Mouse (Mus musculus) spleen, postnatal 36 days (tissue): Measurements from ENCODE around the gene Unc45a.
"Not testable (repeated sequence)": the region's sequence is repeated elsewhere in the genome, so short reads cannot be mapped to it uniquely, and the experiment has no call there.

Source experiments
- DNase-seq, 2 experiments: peaks; one replicate each; pipeline ENCODE4 v3.0.0; 2022; ENCODE audit warnings: low spot score in 2 of 2, mixed read lengths in 1 of 2

The Unc45a gene

DNA sequence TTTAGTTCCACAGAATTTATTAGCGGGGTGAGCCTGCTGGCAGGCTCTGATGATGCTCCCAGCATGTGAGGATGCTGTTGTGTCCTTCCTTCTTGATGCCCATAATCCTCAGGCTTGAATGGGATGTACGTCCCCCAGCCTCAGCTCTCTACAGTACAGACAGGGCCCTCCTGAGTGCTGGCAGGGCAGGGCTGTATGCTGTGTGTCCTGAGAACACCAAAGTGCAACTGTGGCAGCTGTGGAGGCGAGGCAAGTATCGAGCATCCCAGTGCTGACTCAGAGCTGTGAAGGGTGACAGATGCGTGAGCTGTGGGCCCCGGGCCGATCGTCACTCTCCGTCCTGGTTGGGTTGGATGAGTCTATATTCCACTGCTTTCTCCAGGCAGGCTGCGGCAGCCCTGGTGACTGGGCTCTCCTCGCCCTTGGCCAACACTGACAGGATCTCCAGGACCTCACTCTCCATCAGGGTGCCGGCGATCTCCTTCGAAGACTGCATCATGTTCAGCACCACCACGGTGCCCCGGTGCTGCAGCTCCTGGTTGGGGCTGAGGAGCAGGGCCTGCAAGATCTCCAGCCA lies 15.4 kb downstream of the Unc45a start:
- no peak for DNase-seq

DNA sequence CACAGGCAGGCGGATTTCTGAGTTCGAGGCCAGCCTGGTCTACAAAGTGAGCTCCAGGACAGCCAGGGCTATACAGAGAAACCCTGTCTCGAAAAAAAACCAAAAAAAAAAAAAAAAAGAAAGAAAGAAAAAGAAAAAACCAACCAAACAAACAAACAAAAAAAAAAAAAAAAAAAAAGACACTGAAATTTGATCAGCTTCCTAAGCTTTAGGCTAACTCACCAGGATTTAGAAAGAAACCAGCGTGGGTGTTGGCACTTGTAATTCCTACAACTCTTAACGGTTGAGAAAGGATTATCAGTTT lies 16.0 kb downstream of the Unc45a start:
- not testable (repeated sequence) for DNase-seq

DNA sequence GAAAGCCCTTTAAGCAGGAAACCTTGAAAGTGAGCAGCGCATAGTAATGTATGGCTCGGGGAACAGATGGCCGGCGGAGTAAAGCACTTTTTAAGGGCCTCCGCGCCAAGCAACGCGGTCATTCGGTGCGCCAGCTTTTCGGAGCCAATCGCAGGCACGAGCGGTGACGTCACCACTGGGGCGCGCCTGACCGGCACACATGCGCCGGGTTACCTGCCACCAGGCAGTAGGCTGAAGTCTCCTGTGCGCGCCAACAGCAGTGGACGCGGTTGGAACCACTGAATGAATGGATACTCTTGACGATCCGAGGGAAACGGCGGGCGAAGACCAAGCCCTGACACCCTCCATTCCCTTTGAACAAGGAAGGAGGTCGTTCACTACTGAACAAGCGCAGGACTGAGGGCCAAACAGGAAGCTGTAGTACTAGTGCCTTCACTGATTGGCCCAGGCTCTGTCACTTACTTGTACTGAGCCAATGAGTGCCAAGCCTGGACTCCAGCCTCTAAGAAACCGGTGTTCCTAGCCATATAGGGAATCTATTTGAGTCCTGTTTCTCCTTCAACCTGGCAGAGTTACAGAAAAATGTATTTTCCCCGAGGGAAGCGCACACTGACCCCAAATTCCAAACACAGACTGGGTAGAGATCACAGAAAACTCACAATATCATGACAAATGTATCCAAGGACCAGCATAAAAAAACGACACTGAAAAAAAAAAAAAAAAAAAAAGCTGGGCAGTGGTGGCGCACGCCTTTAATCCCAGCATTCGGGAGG lies 16.6 kb downstream of the Unc45a start, which contains the start of gene Rccd1:
Gene Rccd1 (minus strand): TSS at position 412 of the 773 bp plus-strand sequence.
- DNase-seq: peak; percentile 90 to 91

DNA sequence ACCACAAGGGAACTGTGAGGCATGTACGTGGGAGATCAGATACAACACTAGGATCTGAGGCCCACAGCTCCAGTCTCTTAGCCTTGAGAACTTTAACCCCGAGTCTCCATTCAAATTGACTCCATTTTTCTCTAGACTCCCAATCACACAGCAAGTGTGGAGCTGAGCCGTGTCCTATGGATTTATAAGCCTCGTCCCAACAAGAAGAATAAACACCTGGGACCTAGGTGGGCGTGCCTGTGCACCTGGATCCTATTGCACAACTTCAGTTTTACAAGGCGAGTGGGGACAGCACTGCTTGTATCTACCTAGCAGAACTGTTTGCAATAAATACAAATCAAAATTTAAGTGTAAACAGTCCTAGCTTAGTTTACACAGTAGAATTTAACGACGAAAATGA lies 17.5 kb downstream of the Unc45a start:
- DNase-seq: no peak

DNA sequence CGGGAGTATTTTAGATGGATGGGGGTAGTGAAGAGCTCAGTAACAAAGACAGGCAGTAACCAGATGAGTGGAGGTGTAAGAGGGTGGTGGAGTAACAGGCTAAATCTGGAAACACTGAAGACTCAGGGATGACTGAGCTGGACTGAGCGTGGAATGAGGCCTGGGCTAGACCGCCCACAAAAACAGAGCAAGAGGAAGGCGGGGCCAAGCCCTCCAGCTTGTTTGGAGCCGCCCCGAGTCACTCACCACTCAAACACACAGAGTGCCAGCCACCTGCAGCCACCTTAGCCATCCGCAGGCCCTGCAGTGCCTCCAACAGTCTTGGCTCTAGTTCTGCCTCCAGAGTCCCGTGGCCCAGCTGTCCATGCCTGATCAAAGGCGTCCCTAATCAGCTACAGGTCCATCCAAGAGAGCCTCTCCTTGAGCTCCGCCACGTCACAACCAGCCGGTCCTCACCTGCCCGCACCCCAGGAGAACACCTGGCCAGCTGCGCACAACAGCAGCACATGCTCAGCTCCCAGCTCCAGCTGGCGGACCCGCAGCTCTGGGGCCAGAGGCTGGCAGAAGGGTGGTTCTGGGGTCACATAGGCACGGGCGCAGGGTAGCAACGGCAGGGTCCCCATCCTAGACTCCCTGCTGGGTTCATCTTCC lies 20.8 kb downstream of the Unc45a start:
- DNase-seq: no peak

DNA sequence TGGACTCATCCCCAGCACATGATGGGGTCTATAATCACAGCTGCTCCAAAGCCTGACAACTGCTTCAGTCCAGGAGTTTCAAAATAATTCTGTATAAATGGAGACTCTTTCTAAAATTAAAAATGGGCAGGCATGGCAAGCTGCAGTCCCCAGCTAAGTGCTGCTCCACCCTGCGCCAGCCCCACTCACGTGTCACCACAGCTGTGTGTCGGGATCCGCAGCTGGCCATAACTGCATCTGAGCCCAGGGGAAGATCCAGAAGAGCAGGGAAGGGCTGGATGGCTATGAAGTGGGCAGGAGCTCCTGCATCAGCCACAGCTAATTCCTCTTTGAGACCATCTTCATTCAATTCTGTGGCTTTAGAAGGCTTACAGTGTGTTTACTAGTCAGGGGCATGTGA lies 22.1 kb downstream of the Unc45a start:
- DNase-seq: no peak

DNA sequence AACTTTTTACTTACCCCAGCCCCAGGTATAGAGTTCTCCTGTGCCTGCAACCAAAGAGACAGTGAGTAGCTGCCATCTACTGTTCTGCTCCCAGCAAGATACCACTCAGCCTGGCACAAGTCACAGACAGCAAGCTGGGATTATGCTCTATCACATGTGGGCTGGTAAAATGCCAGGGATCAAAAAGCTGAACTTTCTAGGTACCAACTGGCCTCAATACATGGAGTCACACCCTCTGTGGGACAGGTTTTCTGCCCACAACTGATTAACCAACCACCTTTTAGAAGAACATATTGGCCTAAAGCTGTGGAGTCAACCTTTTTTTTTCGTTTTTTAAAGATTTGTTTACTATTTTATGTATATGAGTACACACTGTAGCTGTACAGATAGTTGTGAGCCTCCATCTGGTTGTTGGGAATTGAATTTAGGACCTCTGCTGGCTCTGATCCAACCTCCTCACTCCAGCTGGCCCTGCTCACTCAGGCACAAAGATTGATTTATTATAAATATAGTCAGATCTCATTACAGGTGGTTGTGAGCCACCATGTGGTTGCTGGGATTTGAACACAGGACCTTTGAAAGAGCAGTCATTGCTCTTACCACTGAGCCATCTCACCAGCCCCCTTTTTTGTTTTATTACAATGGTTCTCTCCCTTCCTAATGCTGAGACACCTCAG lies 23.2 kb downstream of the Unc45a start:
- no peak for DNase-seq

DNA sequence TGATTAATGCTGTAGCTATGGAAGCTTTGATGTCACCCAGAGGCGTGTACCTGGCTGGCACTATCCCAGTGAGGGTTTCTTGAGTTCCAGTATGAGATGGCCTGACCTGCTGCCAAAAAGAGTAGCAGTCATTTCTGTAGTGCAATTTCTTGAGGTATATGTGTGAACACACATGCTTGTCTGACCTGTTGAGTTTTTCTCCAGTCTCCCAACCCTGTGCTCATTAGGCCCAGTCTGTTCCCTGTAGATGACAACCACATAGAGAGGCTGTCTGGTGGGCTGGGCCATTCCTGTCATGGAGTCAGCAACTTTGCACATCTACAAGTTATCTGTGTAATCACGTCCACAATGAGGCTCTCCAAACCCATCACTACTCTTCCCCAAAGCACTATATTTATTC lies 25.1 kb downstream of the Unc45a start:
- DNase-seq: no peak

DNA sequence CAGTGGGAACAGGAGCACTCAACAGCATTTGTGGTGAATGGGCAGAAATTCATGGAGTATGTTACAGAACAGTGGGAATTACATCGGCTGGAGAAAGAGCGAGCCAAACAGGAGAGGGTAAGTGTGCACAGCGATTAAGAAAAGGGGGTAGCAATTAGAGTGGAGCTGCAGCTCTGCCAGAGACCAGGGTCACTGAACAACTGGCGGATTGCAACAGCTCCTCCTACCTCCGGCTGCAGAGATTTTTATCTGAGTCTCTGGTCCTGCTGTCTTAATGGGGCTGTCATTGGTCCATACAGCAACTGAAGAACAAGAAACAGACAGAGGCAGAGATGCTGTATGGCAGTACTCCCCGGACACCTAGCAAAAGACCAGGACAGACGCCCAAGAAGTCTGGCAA lies 30.0 kb downstream of the Unc45a start:
- DNase-seq: no peak

DNA sequence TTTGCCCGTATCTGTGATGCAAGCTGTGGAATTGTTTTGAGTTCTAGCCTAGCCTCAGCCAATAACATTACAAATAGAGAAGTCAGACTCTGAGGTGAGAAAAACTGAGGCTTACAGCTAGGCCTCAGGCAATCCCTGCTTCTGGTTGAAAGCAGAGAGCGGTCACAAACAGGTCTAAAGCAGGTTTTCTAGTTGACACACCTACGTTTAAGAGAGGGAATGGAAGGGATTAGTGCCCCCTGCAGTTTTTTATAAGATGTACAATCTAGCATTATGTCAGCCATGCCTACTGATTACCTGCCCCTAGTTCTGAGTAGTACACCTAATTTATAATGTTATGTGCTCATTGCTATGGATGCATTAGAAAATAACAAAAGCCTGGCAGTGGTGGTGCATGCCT lies 33.0 kb downstream of the Unc45a start:
- DNase-seq: no peak

DNA sequence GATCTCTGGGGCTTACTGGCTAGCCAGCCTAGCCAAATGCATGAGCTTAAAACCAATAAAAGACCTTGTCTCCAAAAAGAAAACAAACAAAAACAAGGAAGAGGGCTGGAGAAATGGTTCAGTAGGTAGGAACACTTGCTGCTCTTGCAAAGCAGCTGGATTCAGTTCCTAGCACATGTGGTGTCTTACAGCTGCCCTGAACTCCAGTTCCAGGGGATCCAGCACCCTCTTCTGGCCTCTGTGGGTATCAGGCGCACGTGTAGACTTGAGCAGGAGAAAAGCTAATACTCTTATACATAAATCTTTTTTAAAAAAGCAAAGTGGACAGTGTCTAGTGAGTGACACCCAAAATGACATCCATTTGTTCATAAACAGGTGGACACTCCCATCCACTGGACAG lies 39.3 kb downstream of the Unc45a start:
- no peak for DNase-seq

DNA sequence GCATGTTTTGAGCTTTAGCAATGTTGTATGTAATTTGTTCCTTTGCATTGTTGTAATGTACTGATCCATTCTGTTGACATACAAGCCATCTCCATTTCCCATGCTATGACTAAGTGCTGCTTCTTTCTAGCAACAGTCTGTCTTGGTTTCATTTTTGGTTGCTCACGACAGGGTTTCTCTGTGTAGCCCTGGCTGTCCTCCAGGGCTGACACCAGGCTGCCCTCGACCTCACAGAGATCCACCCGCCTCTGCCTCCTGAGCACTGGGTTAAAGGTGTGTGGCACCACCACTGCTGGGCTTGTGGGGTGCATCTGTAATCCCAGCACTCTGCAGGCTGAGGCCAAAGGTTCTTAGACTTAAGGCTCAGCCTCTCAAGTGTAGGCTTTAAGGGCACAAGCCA lies 41.2 kb downstream of the Unc45a start:
- no peak for DNase-seq

DNA sequence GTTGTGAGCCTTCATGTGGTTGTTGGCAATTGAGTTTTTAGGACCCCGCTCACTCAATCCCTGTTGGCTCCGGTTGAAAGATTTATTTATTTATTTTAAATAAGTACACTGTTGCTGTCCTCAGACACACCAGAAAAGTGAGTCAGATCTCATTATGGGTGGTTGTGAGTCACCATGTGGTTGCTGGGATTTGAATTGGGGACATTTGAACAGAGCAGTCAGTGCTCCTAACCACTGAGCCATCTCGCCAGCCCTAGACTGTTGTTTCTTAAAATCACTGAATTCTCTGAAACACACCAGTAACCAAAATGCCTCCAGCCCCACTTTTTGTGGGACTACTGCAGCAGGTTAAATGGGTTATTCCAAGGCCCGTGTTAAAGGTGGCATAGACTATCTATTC lies 42.1 kb downstream of the Unc45a start:
- no peak for DNase-seq

DNA sequence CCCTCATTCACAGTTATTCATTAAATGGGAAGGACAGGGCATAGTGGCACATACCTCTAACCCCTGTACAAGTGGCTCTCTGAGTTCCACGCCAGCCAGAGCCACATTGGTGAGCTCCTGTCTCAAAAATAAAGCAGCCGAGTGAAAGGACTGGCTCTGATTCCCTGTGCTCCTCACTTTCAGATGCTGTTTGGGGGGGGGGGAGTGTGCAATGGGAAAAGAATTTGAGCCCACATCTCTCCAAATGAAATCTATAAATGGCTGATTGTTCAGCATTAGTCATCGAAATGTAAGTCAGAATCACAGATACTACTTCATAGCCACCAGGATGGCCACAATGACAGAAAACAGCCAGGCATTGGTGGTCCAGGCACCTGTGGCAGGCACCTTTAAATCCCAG lies 43.8 kb downstream of the Unc45a start:
- DNase-seq: no peak

DNA sequence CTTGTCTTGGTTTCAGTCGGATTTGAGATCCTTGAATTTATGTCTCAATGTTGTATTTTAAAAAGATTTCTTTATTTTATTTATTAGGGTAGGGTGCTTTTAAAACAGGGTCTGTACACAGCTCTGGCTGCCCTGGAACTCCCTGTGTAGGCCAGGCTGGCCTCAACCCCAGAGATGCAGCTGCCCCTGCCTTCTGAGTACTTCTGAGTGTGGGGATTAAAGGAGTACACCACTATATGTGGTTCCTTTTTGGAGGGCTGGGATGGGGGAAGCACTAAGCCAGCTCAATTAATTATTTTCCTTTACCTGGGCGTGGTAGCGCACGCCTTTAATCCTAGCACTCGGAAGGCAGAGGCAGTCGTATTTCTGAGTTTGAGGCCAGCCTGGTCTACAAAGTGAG lies 44.3 kb downstream of the Unc45a start:
- no peak for DNase-seq

DNA sequence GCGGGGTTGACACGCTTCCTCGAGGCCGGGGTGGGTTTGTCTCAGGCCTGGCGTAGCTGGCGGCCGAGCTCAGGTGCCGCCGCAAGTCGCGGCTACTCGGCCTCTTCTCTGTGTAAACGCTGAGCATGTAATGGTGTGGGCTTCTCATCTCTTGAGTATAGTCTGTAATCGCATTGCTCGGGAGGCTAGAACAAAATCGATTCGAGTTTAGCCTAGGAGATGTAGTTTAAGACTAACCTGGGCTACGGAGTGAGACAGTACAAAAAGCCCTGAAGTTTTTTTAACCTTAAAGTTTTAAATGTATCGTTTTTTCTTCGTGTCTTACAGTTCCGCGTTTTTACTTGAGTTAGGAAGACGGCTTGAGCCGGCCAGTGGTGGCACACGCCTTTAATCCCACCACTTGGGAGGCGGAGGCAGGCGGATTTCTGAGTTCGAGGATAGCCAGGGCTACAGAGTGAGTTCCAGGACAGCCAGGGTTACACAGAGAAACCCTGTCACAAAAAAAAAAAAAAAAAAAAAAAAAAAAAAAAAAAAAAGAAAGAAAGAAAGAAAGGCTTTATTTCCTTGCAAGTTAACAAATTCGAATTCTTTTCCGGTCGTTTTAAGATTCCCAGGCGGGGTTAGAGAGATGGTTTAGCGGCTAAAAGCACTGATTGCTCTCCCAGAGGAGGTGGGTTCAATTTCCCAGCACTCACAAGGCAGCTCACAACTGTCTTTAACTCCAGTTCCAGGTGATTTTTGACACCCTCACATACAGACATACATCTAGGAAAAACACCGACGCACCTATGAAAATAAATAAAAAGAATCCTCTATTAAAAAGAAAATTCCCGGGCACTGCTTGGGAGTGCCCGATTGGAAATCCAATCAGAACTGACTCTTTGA lies 45.8 kb downstream of the Unc45a start:
- DNase-seq: peak in 1 of 2 experiments; percentile 22

DNA sequence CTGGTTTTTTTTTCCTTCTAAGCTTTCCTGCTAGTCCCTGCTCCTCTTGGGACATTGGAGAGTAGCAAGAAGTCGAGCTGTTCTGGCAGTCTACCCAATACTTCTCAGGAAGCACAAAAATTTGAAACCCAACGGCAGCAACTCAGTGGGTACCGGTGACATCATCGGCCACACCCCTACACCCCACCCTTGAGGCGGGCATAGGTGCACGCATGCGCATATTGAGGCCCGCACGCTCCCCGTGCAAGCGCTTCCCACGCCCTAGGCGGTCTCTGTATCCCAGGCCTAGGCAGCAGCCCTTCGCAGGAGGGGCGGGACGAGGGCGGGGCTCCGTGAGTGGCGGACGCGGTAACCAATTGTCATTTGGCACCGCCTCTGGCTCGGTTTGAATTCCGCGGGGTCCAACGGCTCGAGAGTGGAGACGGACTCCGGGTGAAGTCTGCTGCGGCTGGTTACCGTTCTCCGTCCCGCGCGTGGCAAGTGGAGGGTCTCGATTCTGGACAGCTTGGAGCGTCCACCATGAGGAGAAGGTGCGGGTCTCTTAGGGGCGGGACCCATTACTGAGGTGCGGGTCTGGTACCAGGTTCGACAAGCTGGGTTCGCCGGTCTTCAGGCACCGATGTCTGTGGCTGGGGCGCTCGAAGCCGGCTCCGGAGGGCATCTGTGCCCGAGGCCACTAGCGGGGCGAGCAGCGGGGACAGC lies 46.6 kb downstream of the Unc45a start, which contains the start of gene Prc1:
Gene Prc1 (plus strand): TSS at position 389 of the 702 bp plus-strand sequence.
- peak; percentile 99 for DNase-seq

DNA sequence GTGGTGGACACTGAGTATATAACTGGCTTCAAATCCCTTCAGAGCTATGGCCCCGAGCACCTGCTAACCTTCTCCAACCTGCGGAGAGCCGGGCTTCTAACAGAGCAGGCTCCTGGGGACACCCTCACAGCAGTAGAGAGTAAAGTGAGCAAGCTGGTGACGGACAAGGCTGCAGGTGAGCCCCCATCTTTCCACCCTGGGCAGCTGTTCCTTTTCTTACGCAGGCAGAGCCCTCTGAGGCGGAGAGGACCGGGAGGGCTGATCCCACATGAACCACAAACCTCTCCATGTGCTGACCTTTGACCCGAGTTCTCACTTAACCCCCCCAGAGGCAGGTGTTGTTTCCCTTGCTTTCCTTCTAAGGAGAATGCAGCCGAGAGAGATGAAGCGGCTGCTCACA lies 53.1 kb downstream of the Unc45a start:
- DNase-seq: no peak

DNA sequence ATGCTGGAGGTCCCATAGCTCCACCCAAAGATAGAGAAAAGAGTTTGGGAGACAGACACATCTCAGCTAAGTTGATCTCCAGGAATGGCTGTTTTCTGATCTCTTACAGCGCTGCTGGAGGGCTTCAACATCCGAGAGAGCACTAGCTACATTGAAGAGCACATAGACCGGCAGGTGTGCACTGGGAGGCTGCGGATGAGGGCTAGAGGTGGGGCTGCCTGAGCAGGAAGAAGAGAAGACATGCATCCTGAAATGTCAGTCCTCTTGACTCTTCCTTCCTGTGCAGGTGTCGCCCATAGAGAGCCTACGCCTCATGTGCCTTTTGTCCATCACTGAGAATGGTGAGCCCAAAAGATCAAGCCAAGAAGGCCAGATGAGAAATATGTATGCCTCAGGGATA lies 55.1 kb downstream of the Unc45a start:
- DNase-seq: no peak

DNA sequence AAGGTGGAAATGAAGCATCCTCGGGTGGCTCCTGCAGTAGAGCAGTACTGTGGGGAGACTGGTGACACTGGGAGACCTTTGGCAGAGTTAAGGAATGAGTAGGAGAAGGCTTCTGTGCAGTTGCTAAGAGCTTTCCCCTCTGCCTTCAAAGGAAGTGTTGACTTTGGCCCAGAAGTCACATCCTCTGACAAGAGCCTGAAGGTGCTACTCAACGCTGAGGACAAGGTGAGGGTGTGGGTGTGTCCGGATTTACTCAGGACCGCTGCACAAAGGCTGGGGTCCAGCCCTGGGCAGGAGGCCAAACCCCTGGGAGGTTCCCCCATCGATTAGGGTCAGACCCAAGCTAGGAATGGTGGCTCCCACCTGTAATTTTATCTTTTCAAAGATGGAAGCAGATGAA lies 56.4 kb downstream of the Unc45a start:
- DNase-seq: no peak
